Mouse (Mus musculus) brain, adult 2 months (tissue): ENCODE results near the gene Zeb2.

Experiments
- DNase-seq: peaks from one replicate; pipeline ENCODE4 v3.0.0; 2011; ENCODE audit warnings: low read depth, low spot score

The Zeb2 gene

GRCm38 (mm10) chr2:45096638-45097247 is 20.5 kb downstream of the Zeb2 start:
- DNase-seq, result no peak

GRCm38 (mm10) chr2:45095825-45096224 is 21.4 kb downstream of the Zeb2 start:
- no peak for DNase-seq

- DNase-seq, result no peak
Measured at GRCm38 (mm10) chr2:45094371-45094967, 22.7 kb downstream of the Zeb2 start.

- no peak for DNase-seq
Measured at GRCm38 (mm10) chr2:45093479-45093878, 23.7 kb downstream of the Zeb2 start.

GRCm38 (mm10) chr2:45092654-45093053 is 24.5 kb downstream of the Zeb2 start:
- no peak for DNase-seq

GRCm38 (mm10) chr2:45090529-45091297 is 26.5 kb downstream of the Zeb2 start:
- no peak for DNase-seq

- no peak for DNase-seq
Measured at GRCm38 (mm10) chr2:45089251-45089530, 28.0 kb downstream of the Zeb2 start.

GRCm38 (mm10) chr2:45088435-45089250 is 28.6 kb downstream of the Zeb2 start:
- no peak for DNase-seq

- DNase-seq, result no peak
Measured at GRCm38 (mm10) chr2:45087208-45087607, 30.0 kb downstream of the Zeb2 start.

GRCm38 (mm10) chr2:45085653-45086052 is 31.5 kb downstream of the Zeb2 start:
- no peak for DNase-seq

- no peak for DNase-seq
Measured at GRCm38 (mm10) chr2:45083042-45083441, 34.2 kb downstream of the Zeb2 start.

- no peak for DNase-seq
Measured at GRCm38 (mm10) chr2:45081559-45081958, 35.6 kb downstream of the Zeb2 start.

- no peak for DNase-seq
Measured at GRCm38 (mm10) chr2:45077938-45078487, 39.2 kb downstream of the Zeb2 start.

- no peak for DNase-seq
Measured at GRCm38 (mm10) chr2:45077383-45077782, 39.8 kb downstream of the Zeb2 start.

GRCm38 (mm10) chr2:45073025-45073424 is 44.2 kb downstream of the Zeb2 start:
- DNase-seq, result no peak

GRCm38 (mm10) chr2:45071296-45071695 is 45.9 kb downstream of the Zeb2 start:
- DNase-seq, result no peak

- no peak for DNase-seq
Measured at GRCm38 (mm10) chr2:45070612-45071276, 46.5 kb downstream of the Zeb2 start.

GRCm38 (mm10) chr2:45068792-45069550 is 48.2 kb downstream of the Zeb2 start:
- DNase-seq, result peak; percentile 90

GRCm38 (mm10) chr2:45067116-45067515 is 50.1 kb downstream of the Zeb2 start:
- no peak for DNase-seq

- DNase-seq, result no peak
Measured at GRCm38 (mm10) chr2:45063300-45063890, 53.8 kb downstream of the Zeb2 start.
